Mouse (Mus musculus) thymus, postnatal 0 days (tissue): Measurements from ENCODE around the gene Vax2. TPM values are rescaled to one million over a fixed set of nuclear protein-coding genes. Genes with fewer than 3 reads are reported as not detected.

Experiments
- DNase-seq: peaks from one replicate; pipeline ENCODE4 v3.0.0-alpha.2; 2015; ENCODE audit warnings: low spot score
- polyA plus RNA-seq: library from polyadenylated mRNA; unstranded; fragments of >200 nt; fragmentation: Nextera tagmentation; extraction: Ambion mirVana; gene quantifications from 2 replicates; pipeline ENCODE4 v1.2.1, GENCODE M21; 2015

Vax2 gene
- polyA plus RNA-seq, 1 experiment from 2014 or later, result not detected

GRCm38 (mm10) chr6:83711725-83712475, 836 bp downstream of the Vax2 start:
- DNase-seq, result no peak

GRCm38 (mm10) chr6:83713271-83714136, 2.4 kb downstream of the Vax2 start:
- no peak for DNase-seq

- DNase-seq, result no peak
Observed at GRCm38 (mm10) chr6:83714221-83715123, 3.4 kb downstream of the Vax2 start.

GRCm38 (mm10) chr6:83715461-83716196, 4.6 kb downstream of the Vax2 start:
- no peak for DNase-seq

- DNase-seq, result no peak
Observed at GRCm38 (mm10) chr6:83717026-83717425, 6.0 kb downstream of the Vax2 start.

- DNase-seq, result no peak
Observed at GRCm38 (mm10) chr6:83722526-83722925, 11.5 kb downstream of the Vax2 start.

- no peak for DNase-seq
Observed at GRCm38 (mm10) chr6:83727178-83727577, 16.1 kb downstream of the Vax2 start.

GRCm38 (mm10) chr6:83728488-83728887, 17.4 kb downstream of the Vax2 start:
- peak; percentile 39 for DNase-seq

- no peak for DNase-seq
Observed at GRCm38 (mm10) chr6:83729350-83729970, 18.4 kb downstream of the Vax2 start.

- peak; percentile 76 for DNase-seq
Observed at GRCm38 (mm10) chr6:83731128-83731527, 20.1 kb downstream of the Vax2 start.

GRCm38 (mm10) chr6:83737311-83737710, 26.2 kb downstream of the Vax2 start:
- DNase-seq, result no peak

GRCm38 (mm10) chr6:83738596-83738995, 27.5 kb downstream of the Vax2 start:
- DNase-seq, result no peak

GRCm38 (mm10) chr6:83742761-83743160, 31.7 kb downstream of the Vax2 start, which contains the start of gene Atp6v1b1:
Gene Atp6v1b1 (plus strand): TSS chr6:83742990.
- DNase-seq, result no peak

- no peak for DNase-seq
Observed at GRCm38 (mm10) chr6:83743212-83743611, 32.1 kb downstream of the Vax2 start.

- DNase-seq, result no peak
Observed at GRCm38 (mm10) chr6:83744126-83744525, 33.1 kb downstream of the Vax2 start.

- DNase-seq, result no peak
Observed at GRCm38 (mm10) chr6:83744557-83744956, 33.5 kb downstream of the Vax2 start.

GRCm38 (mm10) chr6:83745466-83745865, 34.4 kb downstream of the Vax2 start:
- DNase-seq, result no peak

GRCm38 (mm10) chr6:83749286-83749685, 38.2 kb downstream of the Vax2 start:
- no peak for DNase-seq

- DNase-seq, result peak; percentile 57
Observed at GRCm38 (mm10) chr6:83750171-83750684, 39.2 kb downstream of the Vax2 start.

GRCm38 (mm10) chr6:83756051-83756450, 45.0 kb downstream of the Vax2 start:
- no peak for DNase-seq
